ENCODE assay signal across 8 mouse cellular contexts in genomic region chr7:135768592-135768991, GRCm38 (mm10). TPM values are rescaled to one million over a fixed set of nuclear protein-coding genes. Genes with fewer than 3 reads are reported as not detected.
A peak's percentile ranks its signal among the peaks of the same experiment; 100 is the strongest.
DNase-seq lines count a peak whose midpoint lies in the region; ATAC-seq and TF ChIP-seq lines count a peak whose summit lies in the region.

No protein-coding gene starts in this region.

- peaks cover 7% of the 10 kb centered on the region for H3K4me1 ChIP-seq in kidney, embryonic 15.5 days
- H3K4me1 ChIP-seq in limb, embryonic 14.5 days (ENCODE audit: control insufficient read depth, insufficient read depth, low read length) = peaks cover 12% of the 10 kb centered on the region
- peaks cover 12% of the 10 kb centered on the region; the same call in 1 of the 2 replicates for H3K4me1 ChIP-seq in neural tube, embryonic 14.5 days (ENCODE audit: control insufficient read depth, insufficient read depth, low read length)

- H3K27ac ChIP-seq in kidney, embryonic 15.5 days = no peak overlapping the region
- H3K27ac ChIP-seq in limb, embryonic 14.5 days (replicated peaks; ENCODE audit: low read depth, low read length) = no peak overlapping the region
- peak overlapping the region; percentile 74; the same call in 1 of the 2 replicates for H3K27ac ChIP-seq in neural tube, embryonic 14.5 days (ENCODE audit: low read depth, low read length)

- TF ChIP-seq POLR2A in limb, embryonic 14.5 days (IDR thresholded peaks at IDR 0.05; ENCODE audit: borderline replicate concordance, extremely low read depth, insufficient read depth, insufficient read length) = no peak

- no peaks in the 10 kb centered on the region for H3K9me3 ChIP-seq in kidney, embryonic 15.5 days (replicated peaks)
- no peaks in the 10 kb centered on the region for H3K9me3 ChIP-seq in limb, embryonic 14.5 days (ENCODE audit: control insufficient read depth, low read length)
- no peaks in the 10 kb centered on the region for H3K9me3 ChIP-seq in neural tube, embryonic 14.5 days (ENCODE audit: control insufficient read depth, low read length)

- no peaks in the 10 kb centered on the region for H3K36me3 ChIP-seq in kidney, embryonic 15.5 days
- no peaks in the 10 kb centered on the region for H3K36me3 ChIP-seq in limb, embryonic 14.5 days (ENCODE audit: control insufficient read depth, insufficient read depth, low read length)
- H3K36me3 ChIP-seq in neural tube, embryonic 14.5 days (ENCODE audit: control insufficient read depth, insufficient read depth, low read length) = no peaks in the 10 kb centered on the region

- 0 out of 2 replicates have a peak, but pooled peaks cover 3% of the 10 kb centered on the region for H3K27me3 ChIP-seq in kidney, embryonic 15.5 days
- H3K27me3 ChIP-seq in limb, embryonic 14.5 days (ENCODE audit: control insufficient read depth, insufficient read depth, low read length) = no peaks in the 10 kb centered on the region
- no peaks in the 10 kb centered on the region for H3K27me3 ChIP-seq in neural tube, embryonic 14.5 days (ENCODE audit: control insufficient read depth, insufficient read depth, low read length)

- no peak overlapping the region for H3K4me2 ChIP-seq in kidney, embryonic 15.5 days
- H3K4me2 ChIP-seq in limb, embryonic 14.5 days (replicated peaks; ENCODE audit: low read depth, low read length, severe bottlenecking) = no peak overlapping the region
- no peak overlapping the region for H3K4me2 ChIP-seq in neural tube, embryonic 14.5 days (ENCODE audit: low read depth, low read length)

- peak; percentile 81 for DNase-seq in kidney, adult 11 months
- DNase-seq in cerebellum, postnatal 25 days = peak; percentile 74 to 88
- DNase-seq in gastrocnemius, adult 18-20 months (ENCODE audit: low spot score) = peak; percentile 88
- peak; percentile 92 for DNase-seq in kidney, adult 9 months
- DNase-seq in limb, embryonic 14.5 days (ENCODE audit: low spot score) = peak; percentile 87
- peak; percentile 31 for DNase-seq in telencephalon, adult 2 months (ENCODE audit: low read depth, low spot score)

- WGBS in kidney, embryonic 15.5 days = 7% methylated on average over 3 of the region's 3 CpGs
- WGBS in limb, embryonic 14.5 days = 4% methylated on average over 3 of the region's 3 CpGs
- WGBS in neural tube, embryonic 14.5 days = 8% methylated on average over 3 of the region's 3 CpGs

- H3K4me3 ChIP-seq in kidney, embryonic 15.5 days (replicated peaks) = no peak overlapping the region
- no peak overlapping the region for H3K4me3 ChIP-seq in limb, embryonic 14.5 days (replicated peaks; ENCODE audit: low read length)
- H3K4me3 ChIP-seq in neural tube, embryonic 14.5 days (ENCODE audit: low read depth, low read length) = no peak overlapping the region

- no peak overlapping the region for H3K9ac ChIP-seq in kidney, embryonic 15.5 days
- no peak overlapping the region for H3K9ac ChIP-seq in limb, embryonic 14.5 days (ENCODE audit: low read depth, low read length, severe bottlenecking)
- H3K9ac ChIP-seq in neural tube, embryonic 14.5 days (replicated peaks; ENCODE audit: low read depth, low read length) = no peak overlapping the region

- no peak; the same call in 1 of the 2 replicates for ATAC-seq in kidney, embryonic 15.5 days (replicated peaks; ENCODE audit: low FRiP score)
- ATAC-seq in limb, embryonic 14.5 days (ENCODE audit: low FRiP score, low read depth) = peak; percentile 64; the same call in 1 of the 2 replicates
- peak; percentile 75; the same call in 1 of the 2 replicates for ATAC-seq in neural tube, embryonic 14.5 days (ENCODE audit: low read depth)

RNA-seq across cellular contexts. Expression of gene Mki67, which starts 52.4 kb away (rescaled TPM):
- polyA plus RNA-seq in kidney, embryonic 15.5 days (2015; fragmentation: Nextera tagmentation; extraction: Ambion mirVana) = 38.7 and 41.8 TPM in 2 replicates
- under 1 TPM; 0.14 TPM for total RNA-seq in gastrocnemius, adult 18-20 months (2021)
- polyA plus RNA-seq in limb, embryonic 14.5 days (2012; rRNA removed) = 21.9 and 43.1 TPM in 2 replicates
- 47.7 and 53.5 TPM in 2 replicates for polyA plus RNA-seq in limb, embryonic 14.5 days (2014; fragmentation: Nextera tagmentation; extraction: Ambion mirVana)
- 3.7 and 5.3 TPM in 2 replicates for polyA plus RNA-seq in neural tube, embryonic 14.5 days (2014; fragmentation: Nextera tagmentation; extraction: Ambion mirVana)

Comparison
In these comparisons a context has a peak if more than half of its experiments do, and no peak if none do; other contexts are left out.
1. DNase-seq: peak in every context shown above with its lines; median percentile 92 in kidney, adult 9 months; 88 in gastrocnemius, adult 18-20 months; 87 in limb, embryonic 14.5 days; 81 in kidney, adult 11 months; 81 in cerebellum, postnatal 25 days; 31 in telencephalon, adult 2 months.